Mouse (Mus musculus) kidney, adult 2 months (tissue): Measurements from ENCODE around the gene Mgat1. TPM values are rescaled to one million over a fixed set of nuclear protein-coding genes. Genes with fewer than 3 reads are reported as not detected.
A peak's percentile ranks its signal among the peaks of the same experiment; 100 is the strongest.
"Not testable (repeated sequence)": the region's sequence is repeated elsewhere in the genome, so short reads cannot be mapped to it uniquely, and the experiment has no call there.

Source experiments
- DNase-seq: peaks from one replicate; pipeline ENCODE4 v3.0.0; 2021
- H3K27ac ChIP-seq: fragments of 200-500 bp; 2 replicates; pipeline ENCODE4 v1.5.1; 2012; ENCODE audit warnings: low read depth, low read length, control low read depth, inconsistent platforms; ENCODE audit not compliant: insufficient read depth
- H3K27me3 ChIP-seq: fragments of 200-500 bp; replicated peaks from 2 replicates; pipeline ENCODE4 v1.6.1; 2012; ENCODE audit warnings: mild to moderate bottlenecking, moderate library complexity, low read length, inconsistent platforms; ENCODE audit not compliant: control insufficient read depth, insufficient read depth
- H3K36me3 ChIP-seq: fragments of 200-500 bp; 2 replicates; pipeline ENCODE4 v1.6.1; 2012; ENCODE audit warnings: mild to moderate bottlenecking, moderate library complexity, low read length, inconsistent platforms; ENCODE audit not compliant: control insufficient read depth, insufficient read depth
- H3K4me1 ChIP-seq: fragments of 200-500 bp; 2 replicates; pipeline ENCODE4 v1.6.1; 2011; ENCODE audit warnings: low read length; ENCODE audit not compliant: control insufficient read depth, insufficient read depth
- H3K4me3 ChIP-seq: fragments of 200-500 bp; 2 replicates; pipeline ENCODE4 v1.5.1; 2011; ENCODE audit warnings: mild to moderate bottlenecking, low read depth, low read length, control low read depth; ENCODE audit not compliant: insufficient read depth
- CTCF ChIP-seq: fragments of 200-500 bp; conservative IDR thresholded peaks from 2 replicates; pipeline ENCODE4 v1.5.1; 2011; ENCODE audit warnings: low read depth, mild to moderate bottlenecking, control low read depth, low read length, moderate library complexity, mixed read lengths; ENCODE audit not compliant: insufficient read depth, insufficient read length
- POLR2A ChIP-seq: fragments of 200-500 bp; IDR thresholded peaks from one replicate; pipeline ENCODE4 v1.6.1; 2011; ENCODE audit warnings: low read depth, low read length, control low read depth
- WGBS: fragments of 180-500 bp; shearing (Covaris S2); methylation state at CpG from one replicate; pipeline ENCODE4 v1.1.7; 2018; 5-methylcytosine and 5-hydroxymethylcytosine counted together
- polyA plus RNA-seq: library from polyadenylated mRNA; depleted of rRNA; stranded (reverse); fragments of >200 nt; gene quantifications from 2 replicates; pipeline ENCODE4 v1.2.3, GENCODE M21; 2012

The Mgat1 gene
- polyA plus RNA-seq, 1 experiment = 157 TPM

DNA sequence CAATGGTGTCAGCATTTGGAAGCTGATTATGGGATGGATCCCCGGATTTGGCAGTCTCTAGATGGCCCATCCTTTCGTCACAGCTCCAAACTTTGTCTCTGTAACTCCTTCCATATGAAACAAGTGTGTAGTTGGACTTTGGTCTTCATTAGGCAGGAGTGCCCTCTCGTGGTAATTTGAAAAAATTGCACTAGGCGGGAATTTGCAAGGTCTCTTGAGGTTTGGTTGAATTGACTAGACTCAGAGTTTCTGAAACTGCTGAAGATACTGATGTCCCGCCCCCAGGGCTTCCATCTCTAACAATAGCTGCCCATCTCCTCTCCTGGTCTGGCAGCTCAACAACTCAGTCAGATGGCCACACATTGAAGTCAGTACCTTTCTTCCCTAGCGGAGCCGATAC lies 27.3 kb downstream of the Mgat1 start:
- TF ChIP-seq POLR2A (no peak), CTCF (no peak)
- no peaks in the 10 kb centered on the region for H3K36me3 ChIP-seq
- 29% methylated on average over 7 of the region's 7 CpGs for WGBS
- H3K4me3 ChIP-seq = no peak overlapping the region
- H3K27ac ChIP-seq = no peak overlapping the region
- peaks cover 15% of the 10 kb centered on the region for H3K4me1 ChIP-seq
- peak; percentile 70 for DNase-seq
- no peaks in the 10 kb centered on the region for H3K27me3 ChIP-seq

DNA sequence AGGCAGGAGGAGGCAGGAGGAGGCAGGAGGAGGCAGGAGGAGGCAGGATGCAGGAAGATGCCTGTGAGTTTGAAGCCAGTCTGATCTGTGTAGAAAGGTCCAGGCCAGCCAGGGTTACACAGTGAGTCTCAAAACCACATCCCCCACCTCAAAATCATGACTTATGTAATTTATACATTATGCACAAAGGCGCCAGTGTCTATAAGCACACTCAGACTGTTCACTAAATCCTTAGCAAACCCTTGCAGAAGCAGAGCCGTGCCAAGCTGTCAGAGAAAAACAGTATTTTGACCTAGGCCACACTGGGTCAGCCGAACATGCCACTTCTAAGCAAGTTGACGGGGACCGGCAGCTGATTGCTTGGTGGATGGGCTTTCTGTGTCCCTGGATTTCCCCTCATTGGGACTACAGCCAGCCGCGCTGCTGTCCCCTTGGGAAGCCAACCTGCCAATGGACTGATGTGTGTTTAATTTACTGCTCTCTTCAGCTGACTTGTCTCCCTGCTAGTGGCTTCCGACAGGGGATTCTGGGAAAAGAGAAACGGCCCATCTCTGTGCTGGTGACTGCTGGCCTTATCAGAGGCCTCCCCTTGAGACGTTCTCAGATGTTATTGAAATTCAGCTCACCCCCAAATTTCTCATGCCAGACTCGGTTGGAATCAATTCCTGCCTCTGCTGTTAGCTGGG lies 30.0 kb downstream of the Mgat1 start:
- Histone ChIP-seq H3K4me1 (peaks cover 3% of the 10 kb centered on the region; the same call in 1 of the 2 replicates), H3K4me3 (no peak overlapping the region), H3K36me3 (no peaks in the 10 kb centered on the region), H3K27me3 (no peaks in the 10 kb centered on the region), H3K27ac (no peak overlapping the region)
- 82% methylated on average over 11 of the region's 11 CpGs for WGBS
- DNase-seq = no peak
- TF ChIP-seq POLR2A (no peak), CTCF (no peak)

DNA sequence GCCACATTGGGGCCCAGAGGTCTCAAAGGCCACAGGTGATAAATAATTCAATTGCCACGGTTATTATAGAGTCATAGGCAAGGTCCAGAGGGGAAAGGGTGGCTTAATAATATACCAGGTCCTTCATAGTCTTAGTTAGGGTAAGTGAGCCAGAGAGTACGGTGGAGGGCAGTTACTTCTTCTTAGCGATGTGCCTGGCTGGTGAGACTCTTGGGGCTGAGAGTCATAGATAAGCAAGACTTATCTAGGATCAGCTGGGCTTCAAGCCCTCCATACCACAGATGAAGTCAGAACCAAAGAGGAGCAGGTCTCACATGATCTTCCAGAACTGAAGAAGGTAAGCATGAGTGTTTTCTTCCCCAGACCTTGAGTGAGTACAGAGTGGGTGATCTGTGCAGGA lies 34.2 kb downstream of the Mgat1 start, which contains the start of gene Olfr1393:
Olfr1393 (plus strand) TSS at position 83 of the 400 bp plus-strand sequence.
- no peak within 1 kb of the TSS for H3K4me3 ChIP-seq
- peaks cover 3% of the 10 kb centered on the region; the same call in 1 of the 2 replicates for H3K4me1 ChIP-seq
- TF ChIP-seq POLR2A (no peak), CTCF (no peak)
- DNase-seq = peak; percentile 41
- no peaks in the 10 kb centered on the region for H3K27me3 ChIP-seq
- 55% methylated on average over 3 of the region's 3 CpGs for WGBS
- no peaks in the 10 kb centered on the region for H3K36me3 ChIP-seq
- H3K27ac ChIP-seq = no peak within 1 kb of the TSS

DNA sequence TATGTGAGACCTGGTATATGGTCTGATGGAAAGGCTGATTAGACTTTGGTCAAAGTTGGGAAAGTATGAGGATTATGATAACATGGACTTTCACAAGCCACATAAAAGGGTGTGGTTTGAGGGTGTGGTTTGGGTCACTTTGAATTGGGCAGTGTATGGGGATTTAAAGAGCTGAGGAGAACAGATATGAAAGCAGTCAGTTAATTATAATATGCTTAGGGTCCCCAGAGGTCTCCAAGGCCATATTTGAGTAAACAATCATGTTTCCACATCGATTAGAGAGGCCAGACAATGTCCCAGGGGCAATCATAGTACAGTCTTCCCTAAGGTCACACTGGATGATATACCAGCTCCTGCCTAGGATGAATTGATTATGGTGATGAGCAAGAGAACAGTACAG lies 41.0 kb downstream of the Mgat1 start, which contains the start of gene Olfr1392:
Olfr1392 (plus strand) TSS at position 301 of the 400 bp plus-strand sequence.
- H3K27ac ChIP-seq, H3K36me3 ChIP-seq, DNase-seq, H3K4me3 ChIP-seq, H3K4me1 ChIP-seq, H3K27me3 ChIP-seq: not testable (repeated sequence)
- WGBS = 49% methylated on average over 1 of the region's 1 CpGs

DNA sequence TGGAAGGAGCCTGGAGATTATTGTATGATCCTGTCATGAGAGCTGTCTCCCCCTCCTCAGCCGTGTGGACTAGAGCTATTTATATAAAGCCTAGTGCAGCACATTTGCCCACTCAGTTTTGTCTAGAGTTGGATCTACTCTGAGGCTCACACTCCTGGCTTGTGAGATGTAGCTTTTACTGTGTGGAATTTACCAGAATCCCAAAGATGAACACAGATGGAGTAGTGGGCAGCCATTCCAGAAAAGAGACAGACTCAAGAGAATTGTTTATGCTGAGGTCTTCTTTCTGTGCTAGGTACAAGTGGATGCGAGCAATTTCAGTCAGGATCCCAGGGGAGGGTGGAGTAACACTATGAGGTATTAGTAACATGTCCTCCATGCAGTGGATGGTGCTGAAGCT lies 43.3 kb downstream of the Mgat1 start:
- Histone ChIP-seq H3K27ac (no peak overlapping the region), H3K36me3 (no peaks in the 10 kb centered on the region), H3K4me3 (no peak overlapping the region), H3K27me3 (no peaks in the 10 kb centered on the region), H3K4me1 (no peaks in the 10 kb centered on the region)
- no peak for TF ChIP-seq POLR2A
- no peak for TF ChIP-seq CTCF
- no peak for DNase-seq
- WGBS = 75% methylated on average over 2 of the region's 2 CpGs

DNA sequence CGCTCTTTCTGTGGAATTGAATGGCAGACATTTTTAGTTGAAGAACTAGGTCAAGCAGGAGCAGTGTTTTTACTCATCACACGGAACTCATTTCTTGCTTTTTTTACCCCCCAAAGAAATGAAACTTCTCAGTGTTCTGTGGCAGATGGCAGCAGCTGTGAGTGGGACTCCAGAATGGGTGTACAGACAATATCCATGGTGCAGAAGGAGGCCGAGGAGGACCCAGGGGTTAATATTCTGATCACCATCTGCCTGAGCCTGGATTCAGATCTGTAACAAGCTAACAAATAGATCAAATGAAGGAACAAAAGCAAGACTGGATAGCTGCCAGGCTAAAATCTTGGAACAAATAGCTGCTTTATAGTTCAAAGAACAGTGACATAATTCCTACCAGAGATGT lies 48.8 kb downstream of the Mgat1 start:
- no peaks in the 10 kb centered on the region for H3K27me3 ChIP-seq
- H3K27ac ChIP-seq = no peak overlapping the region
- H3K4me1 ChIP-seq = no peaks in the 10 kb centered on the region
- no peak for DNase-seq
- H3K36me3 ChIP-seq = no peaks in the 10 kb centered on the region
- H3K4me3 ChIP-seq = no peak overlapping the region
- TF ChIP-seq CTCF = no peak
- no peak for TF ChIP-seq POLR2A
- 86% methylated on average over 3 of the region's 3 CpGs for WGBS

DNA sequence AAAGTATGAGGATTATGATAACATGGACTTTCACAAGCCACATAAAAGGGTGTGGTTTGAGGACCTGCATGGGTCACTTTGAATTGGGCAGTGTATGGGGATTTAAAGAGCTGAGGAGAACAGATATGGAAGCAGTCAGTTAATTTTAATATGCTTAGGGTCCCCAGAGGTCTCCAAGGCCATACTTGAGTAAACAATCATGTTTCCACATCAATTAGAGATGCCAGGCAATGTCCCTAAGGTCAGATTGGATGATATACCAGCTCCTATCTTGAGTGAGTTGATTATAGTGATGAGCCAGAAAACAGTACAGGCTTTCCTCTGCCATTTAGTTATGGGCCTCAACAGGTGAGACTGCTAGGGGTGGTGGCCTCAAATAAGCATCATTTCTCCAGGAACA lies 60.5 kb downstream of the Mgat1 start, which contains the start of gene Olfr10:
Olfr10 (plus strand) TSS at position 301 of the 400 bp plus-strand sequence.
- Histone ChIP-seq H3K27me3 (no peaks in the 10 kb centered on the region), H3K4me1 (no peaks in the 10 kb centered on the region), H3K36me3 (no peaks in the 10 kb centered on the region), H3K4me3 (no peak within 1 kb of the TSS), H3K27ac (no peak within 1 kb of the TSS)
- TF ChIP-seq CTCF = no peak
- TF ChIP-seq POLR2A = no peak
- no peak for DNase-seq

DNA sequence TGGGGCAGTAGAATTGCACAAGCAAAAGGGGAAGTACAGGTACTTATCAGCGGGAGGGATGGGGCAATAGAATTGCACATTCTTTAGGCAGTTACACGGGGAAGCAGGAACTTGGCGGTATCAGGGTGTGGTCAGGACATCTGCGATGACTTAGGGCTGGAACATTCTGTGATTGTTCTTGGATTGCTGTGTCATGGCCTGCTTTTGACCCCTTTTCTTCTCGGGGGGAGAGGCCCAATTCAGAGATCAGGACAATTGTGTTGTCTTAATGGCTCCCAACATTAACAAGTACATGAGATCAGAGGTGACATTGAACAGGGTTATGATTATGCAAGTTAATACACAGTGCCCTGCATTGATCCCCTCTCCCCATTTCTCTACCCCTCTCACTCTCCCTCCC lies 64.6 kb downstream of the Mgat1 start:
- not testable (repeated sequence) for H3K4me1 ChIP-seq, H3K36me3 ChIP-seq, H3K27me3 ChIP-seq, H3K4me3 ChIP-seq, DNase-seq, H3K27ac ChIP-seq
- WGBS = 78% methylated on average over 5 of the region's 5 CpGs
